In genomic region chr14:27342451-27342850, GRCm38 (mm10) we compare ENCODE assay signal across 16 mouse cellular contexts.
DNase-seq lines count a peak whose midpoint lies in the region; ATAC-seq and TF ChIP-seq lines count a peak whose summit lies in the region.
"Had no signal": no experiment of that assay in that cellular context is flagged by ENCODE, and none has a peak within 500 bp of the region (broad histone marks: within the 10 kb centered on the region; RNA-seq: fewer than 3 reads in every experiment).

No protein-coding gene starts in this region.

- intact Hi-C loops in heart, postnatal 25 days (cut with DNase I), result loop anchor here (5.0 kb wide), 1 partner anchor 35 kb away; no protein-coding TSS in a partner anchor

- no peak overlapping the region for H3K4me2 ChIP-seq in kidney, embryonic 15.5 days
- H3K4me2 ChIP-seq in kidney, embryonic 14.5 days (replicated peaks; ENCODE audit: low read depth, low read length), result no peak overlapping the region
- H3K4me2 ChIP-seq: forebrain, embryonic 13.5 days; heart, embryonic 13.5 days; hindbrain, embryonic 12.5 days had no signal

- H3K9ac ChIP-seq in kidney, embryonic 15.5 days, result no peak overlapping the region
- H3K9ac ChIP-seq in kidney, embryonic 14.5 days (ENCODE audit: low read depth, low read length), result no peak overlapping the region
- H3K9ac ChIP-seq: forebrain, embryonic 13.5 days; heart, embryonic 13.5 days; hindbrain, embryonic 12.5 days had no signal

- H3K4me1 ChIP-seq in kidney, embryonic 15.5 days, result peaks cover 6% of the 10 kb centered on the region
- peaks cover 7% of the 10 kb centered on the region; the same call in 1 of the 2 replicates for H3K4me1 ChIP-seq in kidney, embryonic 14.5 days (ENCODE audit: control insufficient read depth, insufficient read depth, low read length)
- H3K4me1 ChIP-seq in testis, adult 2 months (ENCODE audit: control insufficient read depth, insufficient read depth, low read length), result no peaks in the 10 kb centered on the region
- H3K4me1 ChIP-seq: forebrain, embryonic 13.5 days; hindbrain, embryonic 12.5 days had no signal

- peaks cover 4% of the 10 kb centered on the region for H3K27me3 ChIP-seq in kidney, embryonic 15.5 days
- peaks cover under 1% of the 10 kb centered on the region; the same call in 1 of the 2 replicates for H3K27me3 ChIP-seq in kidney, embryonic 14.5 days (ENCODE audit: control insufficient read depth, insufficient read depth, low read length)
- H3K27me3 ChIP-seq in testis, adult 2 months (ENCODE audit: control insufficient read depth, insufficient read depth, low read length), result no peaks in the 10 kb centered on the region

- H3K9me3 ChIP-seq in kidney, embryonic 15.5 days (replicated peaks), result no peaks in the 10 kb centered on the region
- no peaks in the 10 kb centered on the region for H3K9me3 ChIP-seq in kidney, embryonic 14.5 days (ENCODE audit: control insufficient read depth, low read length)
- H3K9me3 ChIP-seq: forebrain, embryonic 13.5 days; heart, embryonic 13.5 days; hindbrain, embryonic 12.5 days had no signal

- 58% methylated on average over 2 of the region's 2 CpGs for WGBS in kidney, embryonic 15.5 days
- 83% methylated on average over 2 of the region's 2 CpGs for WGBS in kidney, embryonic 14.5 days

- H3K36me3 ChIP-seq in kidney, embryonic 15.5 days, result no peaks in the 10 kb centered on the region
- no peaks in the 10 kb centered on the region for H3K36me3 ChIP-seq in kidney, embryonic 14.5 days (ENCODE audit: control insufficient read depth, insufficient read depth, low read length)
- H3K36me3 ChIP-seq in testis, adult 2 months (ENCODE audit: control insufficient read depth, insufficient read depth, low read length), result no peaks in the 10 kb centered on the region
- H3K36me3 ChIP-seq: embryonic facial prominence, embryonic 10.5 days; hindbrain, embryonic 12.5 days had no signal

- no peak for TF ChIP-seq POLR2A in testis, adult 2 months (IDR thresholded peaks at IDR 0.05; ENCODE audit: control insufficient read depth, low read depth, low read length)

- TF ChIP-seq CTCF in testis, adult 2 months (IDR thresholded peaks at IDR 0.05; ENCODE audit: control insufficient read depth, insufficient read depth, insufficient replicate concordance, low read depth, low read length), result no peak

- DNase-seq in heart, adult 11 months, result peak; percentile 80
- no peak for DNase-seq in heart, postnatal 25 days (ENCODE audit: low spot score)
- no peak for DNase-seq in testis, postnatal 10 days (ENCODE audit: low spot score)
- DNase-seq: adrenal gland, adult 8-10 months; adrenal gland, postnatal 36 days; cerebellum, adult 2 months; cerebellum, postnatal 10 days; heart, postnatal 4 days had no signal

- H3K27ac ChIP-seq in kidney, embryonic 15.5 days, result 0 out of 2 replicates have a peak overlapping the region, but pooled peaks have one; percentile 13
- H3K27ac ChIP-seq in kidney, embryonic 14.5 days (ENCODE audit: low read depth, low read length), result no peak overlapping the region
- peak overlapping the region; percentile 37; the same call in 1 of the 2 replicates for H3K27ac ChIP-seq in testis, adult 2 months (ENCODE audit: control insufficient read depth, insufficient read depth, low read depth, low read length)
- H3K27ac ChIP-seq: embryonic facial prominence, embryonic 10.5 days; forebrain, embryonic 13.5 days; hindbrain, embryonic 12.5 days had no signal

- no peak for ATAC-seq in kidney, embryonic 15.5 days (replicated peaks; ENCODE audit: low FRiP score)
- no peak for ATAC-seq in kidney, embryonic 14.5 days (ENCODE audit: low FRiP score, low TSS enrichment)
- ATAC-seq: forebrain, embryonic 13.5 days; hindbrain, embryonic 16.5 days had no signal

- H3K4me3 ChIP-seq in kidney, embryonic 15.5 days (replicated peaks), result no peak overlapping the region
- no peak overlapping the region for H3K4me3 ChIP-seq in kidney, embryonic 14.5 days (ENCODE audit: low read length)
- H3K4me3 ChIP-seq in testis, adult 2 months (ENCODE audit: control insufficient read depth, low read depth, low read length), result no peak overlapping the region
- H3K4me3 ChIP-seq: embryonic facial prominence, embryonic 10.5 days; forebrain, embryonic 13.5 days; heart, embryonic 13.5 days; hindbrain, embryonic 12.5 days had no signal
